Mouse (Mus musculus): ENCODE measurements at regions not wholly inside any gene's neighbourhood (a gene's known extent, or its start where the extent isn't known, plus 50 kb on each side); places are given as distances from the start of the nearest gene placed in this dataset.
A peak's percentile ranks its signal among the peaks of the same experiment; 100 is the strongest.

DNA sequence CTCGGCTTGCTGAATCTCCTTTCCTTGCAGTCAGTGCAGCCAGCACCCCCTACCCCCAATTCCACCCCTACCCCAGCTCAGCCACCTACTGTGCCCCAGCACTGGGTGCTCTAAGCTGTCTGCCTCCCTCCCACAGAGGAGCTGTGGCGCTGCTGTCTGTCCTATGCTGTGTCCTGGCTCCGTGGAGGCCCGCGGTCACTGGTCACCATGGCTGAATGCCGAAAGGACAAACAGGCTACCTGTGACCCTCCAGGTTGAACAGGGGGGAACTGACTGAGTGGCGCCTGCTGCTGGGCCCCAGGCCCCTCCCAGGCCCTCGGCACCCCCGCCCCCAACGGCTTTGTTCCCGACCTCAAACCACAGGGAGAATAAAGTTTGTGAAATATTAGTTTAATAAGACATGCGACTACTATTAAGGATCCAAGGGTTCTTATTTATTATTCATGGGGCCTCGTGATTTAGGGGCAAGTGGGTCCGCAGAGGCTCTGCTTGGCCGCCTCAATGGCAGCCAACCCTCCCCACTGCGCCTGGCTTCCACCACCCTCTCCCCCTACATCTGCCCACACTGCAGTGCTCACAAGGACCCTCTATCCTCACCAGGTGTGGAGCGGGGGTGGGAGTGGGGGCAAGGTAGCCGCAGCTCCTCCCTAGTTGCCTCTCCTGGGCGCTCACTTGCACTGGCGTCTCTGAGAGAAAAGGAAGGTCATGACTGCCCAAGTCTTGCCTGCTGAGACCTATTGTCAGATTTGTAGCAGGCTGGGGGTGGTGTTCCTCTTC lies 90.0 kb upstream of the Mvb12b start:
- no peak overlapping the region for H3K4me3 ChIP-seq (replicated peaks)
- H3K9ac ChIP-seq, result no peak overlapping the region
- WGBS, result 75% methylated on average over 20 of the region's 20 CpGs
- no peak overlapping the region for H3K4me2 ChIP-seq (replicated peaks)
- no peak overlapping the region for H3K27ac ChIP-seq
- no peak for ATAC-seq
- H3K9me3 ChIP-seq, result no peaks in the 10 kb centered on the region
- no peaks in the 10 kb centered on the region for H3K36me3 ChIP-seq
- H3K4me1 ChIP-seq (replicated peaks), result no peaks in the 10 kb centered on the region
- H3K27me3 ChIP-seq (replicated peaks), result no peaks in the 10 kb centered on the region

DNA sequence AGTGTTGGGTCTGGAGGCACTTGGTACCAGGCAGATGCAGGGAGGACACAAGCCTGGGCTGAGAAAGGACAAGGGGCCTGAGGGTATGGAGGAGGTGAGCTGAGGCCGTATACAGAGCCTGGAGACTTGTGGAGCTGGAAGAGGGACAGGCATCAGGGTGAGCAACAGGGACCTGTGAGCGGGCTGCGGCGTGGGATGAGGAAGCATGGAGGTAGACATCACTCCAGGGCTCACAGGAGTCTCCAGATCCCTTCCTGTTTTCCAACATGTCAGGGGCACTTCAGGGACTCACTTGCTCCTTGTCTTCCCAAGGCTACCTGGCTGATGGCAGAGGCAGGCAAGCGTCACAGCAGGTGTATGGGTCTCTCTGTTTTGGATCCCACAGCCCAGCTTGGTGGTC lies 89.4 kb upstream of the Mvb12b start:
- no peak overlapping the region for H3K27ac ChIP-seq
- 93% methylated on average over 5 of the region's 5 CpGs for WGBS
- H3K4me2 ChIP-seq (replicated peaks), result no peak overlapping the region
- no peak overlapping the region for H3K9ac ChIP-seq
- no peaks in the 10 kb centered on the region for H3K36me3 ChIP-seq
- H3K9me3 ChIP-seq, result no peaks in the 10 kb centered on the region
- H3K4me3 ChIP-seq (replicated peaks), result no peak overlapping the region
- ATAC-seq, result no peak
- no peaks in the 10 kb centered on the region for H3K27me3 ChIP-seq (replicated peaks)
- no peaks in the 10 kb centered on the region for H3K4me1 ChIP-seq (replicated peaks)

GRCm38 (mm10) chr2:33976183-33976582 lies 88.4 kb upstream of the Mvb12b start:
- H3K36me3 ChIP-seq, result no peaks in the 10 kb centered on the region
- no peak overlapping the region for H3K9ac ChIP-seq
- no peaks in the 10 kb centered on the region for H3K4me1 ChIP-seq (replicated peaks)
- ATAC-seq, result no peak
- 83% methylated on average over 9 of the region's 9 CpGs for WGBS
- H3K4me2 ChIP-seq (replicated peaks), result no peak overlapping the region
- no peak overlapping the region for H3K27ac ChIP-seq
- no peaks in the 10 kb centered on the region for H3K9me3 ChIP-seq
- H3K27me3 ChIP-seq (replicated peaks), result no peaks in the 10 kb centered on the region
- no peak overlapping the region for H3K4me3 ChIP-seq (replicated peaks)

GRCm38 (mm10) chr2:33975423-33976127 lies 87.8 kb upstream of the Mvb12b start:
- Histone ChIP-seq H3K9me3 (no peaks in the 10 kb centered on the region), H3K9ac (no peak overlapping the region), H3K4me1 (replicated peaks) (no peaks in the 10 kb centered on the region), H3K4me2 (replicated peaks) (no peak overlapping the region), H3K27ac (no peak overlapping the region), H3K27me3 (replicated peaks) (no peaks in the 10 kb centered on the region), H3K36me3 (no peaks in the 10 kb centered on the region), H3K4me3 (replicated peaks) (no peak overlapping the region)
- 82% methylated on average over 14 of the region's 14 CpGs for WGBS
- ATAC-seq, result no peak

DNA sequence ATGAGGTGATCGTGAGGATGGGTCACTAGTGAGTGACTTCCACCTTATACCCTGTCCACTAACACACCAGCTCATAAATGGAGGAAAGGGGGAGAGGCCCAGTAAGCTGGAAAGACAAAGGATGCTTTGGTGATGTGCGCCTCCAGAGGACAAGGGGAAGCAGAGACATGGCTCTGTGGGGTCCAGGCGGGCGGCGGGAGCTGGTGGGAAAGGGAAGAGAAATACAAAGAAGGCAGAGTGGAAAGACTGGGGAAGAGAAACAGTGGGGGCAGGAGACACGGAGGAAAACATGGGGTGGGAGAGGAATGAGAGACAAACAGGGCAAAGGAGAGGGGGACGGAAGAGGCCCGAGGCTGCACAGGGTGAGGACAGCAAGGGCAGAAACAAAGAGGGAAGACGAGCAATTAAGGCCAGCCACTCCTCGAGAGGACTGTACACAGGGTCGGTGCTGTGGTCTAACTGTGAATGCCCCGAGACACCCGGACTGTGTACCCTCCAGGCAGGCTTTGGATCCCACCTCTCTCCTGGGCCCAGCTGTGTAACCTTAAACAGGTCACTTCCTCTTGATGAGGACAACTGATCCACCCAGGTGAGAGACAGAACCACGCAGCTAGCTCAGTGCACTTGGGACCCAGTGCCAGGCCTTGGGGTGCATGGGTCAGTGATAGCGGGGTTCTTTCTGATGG lies 87.1 kb upstream of the Mvb12b start:
- 78% methylated on average over 15 of the region's 15 CpGs for WGBS
- Histone ChIP-seq H3K27ac (no peak overlapping the region), H3K27me3 (replicated peaks) (no peaks in the 10 kb centered on the region), H3K36me3 (no peaks in the 10 kb centered on the region), H3K4me3 (replicated peaks) (no peak overlapping the region), H3K4me1 (replicated peaks) (no peaks in the 10 kb centered on the region), H3K9ac (no peak overlapping the region), H3K4me2 (replicated peaks) (no peak overlapping the region), H3K9me3 (no peaks in the 10 kb centered on the region)
- no peak for ATAC-seq

DNA sequence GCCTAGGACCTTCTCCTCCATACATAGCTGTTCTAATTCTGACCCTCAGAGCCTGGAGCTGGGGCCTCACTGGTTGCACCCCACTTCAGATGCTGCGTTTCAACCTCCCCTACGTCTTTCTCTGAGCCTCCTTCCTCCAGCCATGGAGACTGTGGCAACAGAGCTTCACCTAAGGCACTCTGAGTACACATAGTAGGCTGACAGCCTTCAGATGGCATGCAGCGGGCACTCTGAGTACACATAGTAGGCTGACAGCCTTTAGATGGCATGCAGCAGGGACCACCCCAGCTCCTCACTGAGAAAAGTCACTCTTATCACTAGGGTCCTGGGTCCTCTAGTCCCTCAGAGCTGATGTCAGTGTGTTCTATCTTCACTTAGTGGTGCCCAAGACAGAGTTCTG lies 86.3 kb upstream of the Mvb12b start:
- Histone ChIP-seq H3K4me1 (replicated peaks) (no peaks in the 10 kb centered on the region), H3K27ac (no peak overlapping the region), H3K9ac (no peak overlapping the region), H3K9me3 (no peaks in the 10 kb centered on the region), H3K4me2 (replicated peaks) (no peak overlapping the region), H3K27me3 (replicated peaks) (no peaks in the 10 kb centered on the region), H3K36me3 (no peaks in the 10 kb centered on the region), H3K4me3 (replicated peaks) (no peak overlapping the region)
- ATAC-seq, result no peak
- 93% methylated on average over 3 of the region's 3 CpGs for WGBS

GRCm38 (mm10) chr2:33973213-33973834 lies 85.6 kb upstream of the Mvb12b start:
- Histone ChIP-seq H3K27me3 (replicated peaks) (no peaks in the 10 kb centered on the region), H3K4me2 (replicated peaks) (no peak overlapping the region), H3K4me1 (replicated peaks) (no peaks in the 10 kb centered on the region), H3K4me3 (replicated peaks) (no peak overlapping the region), H3K9ac (no peak overlapping the region), H3K9me3 (no peaks in the 10 kb centered on the region), H3K36me3 (no peaks in the 10 kb centered on the region), H3K27ac (no peak overlapping the region)
- WGBS, result 72% methylated on average over 4 of the region's 4 CpGs
- peak; percentile 67 for ATAC-seq

- ATAC-seq, result peak; percentile 55
- Histone ChIP-seq H3K27me3 (replicated peaks) (peaks cover 8% of the 10 kb centered on the region; the same call in 1 of the 2 replicates), H3K4me2 (replicated peaks) (peak overlapping the region; percentile 51), H3K9ac (peak overlapping the region; percentile 4; the same call in 1 of the 2 replicates), H3K4me3 (replicated peaks) (peak overlapping the region; percentile 12; the same call in 1 of the 2 replicates), H3K9me3 (no peaks in the 10 kb centered on the region), H3K4me1 (replicated peaks) (peaks cover 5% of the 10 kb centered on the region; the same call in 1 of the 2 replicates), H3K27ac (no peak overlapping the region), H3K36me3 (no peaks in the 10 kb centered on the region)
- WGBS, result 33% methylated on average over 7 of the region's 7 CpGs
These were observed 79.3 kb upstream of the Mvb12b start for GRCm38 (mm10) chr2:33966984-33967421.

GRCm38 (mm10) chr2:33966389-33966983 lies 78.7 kb upstream of the Mvb12b start:
- Histone ChIP-seq H3K4me1 (replicated peaks) (peaks cover 5% of the 10 kb centered on the region; the same call in 1 of the 2 replicates), H3K27me3 (replicated peaks) (peaks cover 8% of the 10 kb centered on the region; the same call in 1 of the 2 replicates), H3K4me2 (replicated peaks) (peak overlapping the region; percentile 51), H3K27ac (no peak overlapping the region), H3K36me3 (no peaks in the 10 kb centered on the region), H3K9me3 (no peaks in the 10 kb centered on the region), H3K9ac (peak overlapping the region; percentile 4; the same call in 1 of the 2 replicates), H3K4me3 (replicated peaks) (peak overlapping the region; percentile 12; the same call in 1 of the 2 replicates)
- ATAC-seq, result no peak; the same call in 1 of the 2 replicates
- WGBS, result 20% methylated on average over 35 of the region's 35 CpGs

GRCm38 (mm10) chr2:33964096-33964495 lies 76.3 kb upstream of the Mvb12b start:
- Histone ChIP-seq H3K4me3 (replicated peaks) (no peak overlapping the region), H3K27me3 (replicated peaks) (peaks cover 8% of the 10 kb centered on the region; the same call in 1 of the 2 replicates), H3K4me1 (replicated peaks) (peaks cover 5% of the 10 kb centered on the region; the same call in 1 of the 2 replicates), H3K4me2 (replicated peaks) (no peak overlapping the region), H3K9ac (no peak overlapping the region), H3K9me3 (no peaks in the 10 kb centered on the region), H3K27ac (no peak overlapping the region), H3K36me3 (no peaks in the 10 kb centered on the region)
- ATAC-seq, result no peak
- 84% methylated on average over 5 of the region's 5 CpGs for whole genome bisulfite sequencing

- Histone ChIP-seq H3K27ac (no peak overlapping the region), H3K27me3 (replicated peaks) (peaks cover 3% of the 10 kb centered on the region; the same call in 1 of the 2 replicates), H3K36me3 (no peaks in the 10 kb centered on the region), H3K9me3 (no peaks in the 10 kb centered on the region), H3K4me1 (replicated peaks) (peaks cover 5% of the 10 kb centered on the region; the same call in 1 of the 2 replicates), H3K4me3 (replicated peaks) (no peak overlapping the region), H3K4me2 (replicated peaks) (no peak overlapping the region), H3K9ac (no peak overlapping the region)
- 88% methylated on average over 14 of the region's 14 CpGs for WGBS
- no peak for ATAC-seq
These were observed 74.8 kb upstream of the Mvb12b start for GRCm38 (mm10) chr2:33962355-33963037.

All from intestine, embryonic 15.5 days (tissue).